Mouse (Mus musculus): Measurements from ENCODE around the gene Ankrd52. TPM values are rescaled to one million over a fixed set of nuclear protein-coding genes. Genes with fewer than 3 reads are reported as not detected.
A peak's percentile ranks its signal among the peaks of the same experiment; 100 is the strongest.

Gene Ankrd52
- total and polyA plus RNA-seq, 3 experiments = 48.3 to 59.3 (median 53.1) TPM

DNA sequence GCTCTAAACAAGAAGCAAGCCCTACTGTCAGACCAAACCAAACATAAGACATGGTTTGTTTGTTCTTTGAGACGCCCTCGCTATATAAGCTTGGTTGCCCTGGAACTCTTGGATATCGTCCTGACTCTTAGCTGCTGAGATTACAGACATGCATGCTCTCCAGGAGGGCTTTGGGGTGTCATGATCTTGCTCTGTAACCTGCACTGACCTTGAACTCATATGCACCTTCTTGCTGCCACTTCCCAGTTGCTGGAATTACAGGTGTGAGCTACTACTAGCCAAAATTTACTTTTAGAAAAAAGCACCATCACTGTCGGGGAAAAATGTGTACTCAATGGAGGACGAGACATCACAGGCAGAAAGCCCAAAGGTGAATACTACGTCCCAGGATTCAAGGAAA lies 7.3 kb upstream of the Ankrd52 start:
- no peak for DNase-seq

DNA sequence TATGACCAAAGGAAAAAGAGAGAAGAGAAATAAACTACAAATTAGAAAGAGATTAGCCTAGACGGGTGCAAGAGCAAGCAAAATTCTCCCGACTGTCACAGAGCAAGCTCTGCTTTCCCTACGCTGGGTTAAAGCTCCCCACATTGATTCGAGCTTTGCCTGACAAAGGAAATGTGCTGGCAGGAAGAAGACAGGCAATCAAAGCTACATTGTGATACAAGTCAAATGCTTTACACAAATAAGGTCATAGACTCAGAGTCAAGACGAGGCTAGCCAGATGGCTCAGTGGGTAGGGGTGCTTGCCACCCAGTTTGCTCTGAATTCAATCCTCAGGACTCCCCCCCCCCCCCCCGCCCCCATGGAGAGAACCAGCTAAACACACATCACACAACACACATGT lies 6.9 kb upstream of the Ankrd52 start:
- no peak for DNase-seq

DNA sequence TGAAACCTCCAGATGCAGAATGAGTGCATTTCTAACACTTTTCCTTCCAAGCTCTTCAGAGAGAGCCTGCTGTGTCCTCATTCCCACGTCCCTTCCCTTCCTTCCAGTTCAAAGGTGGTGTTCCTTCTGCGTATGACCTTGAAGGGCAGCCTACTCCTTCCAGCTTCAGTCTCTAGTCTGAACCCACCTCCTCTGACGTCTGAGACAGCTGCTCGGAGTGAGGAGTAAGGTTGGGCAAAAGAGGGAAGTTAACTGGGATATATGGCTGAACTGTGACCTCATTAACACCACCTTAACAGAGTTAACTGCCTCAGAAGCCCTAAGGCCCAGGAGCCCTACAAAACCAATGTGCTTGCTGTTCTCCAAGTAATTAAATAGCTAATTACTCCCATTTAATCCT lies 6.3 kb upstream of the Ankrd52 start:
- DNase-seq = no peak

DNA sequence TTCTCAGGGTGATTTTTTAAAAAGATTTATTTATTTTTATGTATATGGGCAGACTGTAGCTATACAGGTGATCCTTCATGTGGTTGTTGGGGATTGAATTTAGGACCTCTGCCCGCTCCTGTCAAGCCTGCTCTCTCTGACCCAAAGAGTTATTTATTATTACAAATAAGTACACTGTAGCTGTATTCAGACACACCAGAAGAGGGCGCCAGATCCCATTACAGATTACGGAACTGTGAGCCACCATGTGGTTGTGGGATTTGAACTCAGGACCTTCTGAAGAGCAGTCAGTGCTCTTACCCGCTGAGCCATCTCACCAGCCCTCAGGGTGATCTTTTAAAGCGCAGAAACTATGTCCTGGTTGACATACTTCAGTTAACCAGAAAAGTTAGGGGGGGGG lies 4.8 kb upstream of the Ankrd52 start:
- DNase-seq = no peak

DNA sequence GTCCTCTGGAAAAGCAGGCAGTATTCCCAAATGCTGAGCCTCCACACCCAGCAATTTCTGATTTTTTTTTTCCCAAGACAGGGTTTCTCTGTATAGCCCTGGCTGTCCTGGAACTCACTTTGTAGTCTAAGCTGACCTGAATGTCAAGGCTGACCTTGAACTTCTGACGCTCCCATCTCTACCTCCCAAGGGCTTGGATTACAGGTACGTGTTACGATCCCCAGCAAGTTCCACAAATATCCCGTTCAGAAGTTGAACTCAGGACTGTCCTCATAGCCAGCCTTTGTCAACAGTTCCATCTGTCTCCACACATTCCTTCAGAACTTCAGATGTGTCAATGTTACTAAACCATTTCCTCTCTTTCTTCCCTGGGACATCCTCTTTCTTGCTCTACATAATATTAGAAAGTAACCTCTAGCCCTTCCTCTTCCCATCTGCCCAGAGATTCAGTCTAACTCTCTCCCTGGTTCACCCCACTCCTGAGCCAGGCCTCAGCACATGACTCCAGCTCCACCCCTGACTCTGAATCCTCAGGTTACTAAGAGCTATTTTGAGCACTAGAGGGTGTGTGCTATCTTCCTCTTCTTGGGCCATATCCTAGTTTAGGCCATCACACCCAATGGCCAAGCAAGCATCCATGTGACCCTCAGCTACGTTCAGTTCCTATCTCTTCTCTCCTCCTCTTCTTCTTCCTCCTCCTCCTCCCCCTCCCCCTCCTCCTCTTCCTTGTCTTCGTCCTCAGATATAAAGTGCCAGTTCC lies 3.7 kb upstream of the Ankrd52 start:
- DNase-seq = no peak

DNA sequence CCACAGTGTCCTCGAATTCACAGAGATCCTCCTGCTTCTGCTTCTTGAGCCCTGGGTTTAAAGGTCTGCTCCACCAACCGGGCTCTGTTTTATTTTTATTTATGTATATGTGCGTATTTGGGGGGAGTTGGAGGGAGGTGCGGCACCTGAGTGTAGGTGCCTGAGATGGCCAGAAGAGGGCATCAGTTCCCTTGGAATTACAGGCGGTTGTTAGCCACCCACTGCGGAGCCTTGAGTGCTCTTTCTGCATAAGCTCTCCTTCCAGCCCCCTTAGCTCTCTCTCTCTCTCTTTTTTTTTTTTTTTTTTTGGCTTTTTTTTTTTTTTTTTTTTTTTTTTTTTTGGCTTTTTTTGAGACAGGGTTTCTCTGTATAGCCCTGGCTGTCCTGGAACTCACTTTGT lies 2.5 kb upstream of the Ankrd52 start:
- no peak for DNase-seq

DNA sequence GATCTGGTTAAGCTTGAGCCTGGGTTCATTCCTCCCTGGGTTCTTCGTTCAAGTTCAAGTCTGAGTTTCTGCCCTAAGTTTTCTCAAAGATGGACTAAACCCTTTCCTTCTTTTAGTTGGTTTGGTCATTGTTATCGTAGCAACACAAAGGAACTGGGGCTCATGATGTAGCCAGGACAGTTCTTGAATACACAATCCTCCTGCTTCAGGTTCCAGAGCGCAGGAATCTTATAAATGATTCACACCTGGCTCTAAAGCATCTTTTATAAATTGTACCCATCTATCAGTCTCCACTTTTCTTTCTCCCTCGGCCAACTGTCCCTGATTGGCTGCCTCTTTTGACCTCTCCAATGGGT lies 838 bp upstream of the Ankrd52 start:
- DNase-seq = no peak

DNA sequence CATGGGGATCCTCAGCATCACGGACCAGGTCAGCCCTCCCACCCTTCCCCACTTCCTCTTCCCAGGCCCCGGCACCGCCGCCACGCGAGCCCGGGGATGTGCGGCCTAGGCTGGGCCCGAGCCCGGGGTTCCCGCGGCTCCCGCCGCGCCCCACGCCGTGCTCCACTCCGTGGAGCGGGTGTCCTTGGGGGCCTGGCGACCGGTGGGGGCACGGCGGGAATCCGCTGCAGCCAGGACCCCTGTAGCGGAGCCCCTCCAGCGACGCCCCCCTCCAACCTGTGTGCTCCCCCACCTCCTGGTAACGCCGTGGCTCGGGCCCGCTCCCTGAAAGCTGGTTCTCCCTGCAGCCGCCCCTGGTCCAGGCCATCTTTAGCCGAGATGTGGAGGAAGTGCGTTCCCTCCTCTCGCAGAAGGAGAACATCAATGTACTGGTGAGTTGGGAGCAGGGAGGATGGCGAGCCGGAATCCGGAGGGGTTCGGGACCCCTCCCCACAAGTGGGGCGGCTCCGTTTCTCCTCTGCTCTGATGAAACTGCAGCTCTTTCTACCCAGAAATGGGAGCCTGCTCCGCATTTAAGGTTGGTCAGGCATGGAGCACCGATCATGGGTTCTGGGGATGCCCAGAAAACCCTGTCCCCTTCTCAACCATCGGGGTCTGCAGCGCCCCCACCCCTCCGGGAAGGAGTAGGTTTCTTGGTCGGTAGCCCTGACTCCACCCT lies 466 bp downstream of the Ankrd52 start:
- DNase-seq = no peak

DNA sequence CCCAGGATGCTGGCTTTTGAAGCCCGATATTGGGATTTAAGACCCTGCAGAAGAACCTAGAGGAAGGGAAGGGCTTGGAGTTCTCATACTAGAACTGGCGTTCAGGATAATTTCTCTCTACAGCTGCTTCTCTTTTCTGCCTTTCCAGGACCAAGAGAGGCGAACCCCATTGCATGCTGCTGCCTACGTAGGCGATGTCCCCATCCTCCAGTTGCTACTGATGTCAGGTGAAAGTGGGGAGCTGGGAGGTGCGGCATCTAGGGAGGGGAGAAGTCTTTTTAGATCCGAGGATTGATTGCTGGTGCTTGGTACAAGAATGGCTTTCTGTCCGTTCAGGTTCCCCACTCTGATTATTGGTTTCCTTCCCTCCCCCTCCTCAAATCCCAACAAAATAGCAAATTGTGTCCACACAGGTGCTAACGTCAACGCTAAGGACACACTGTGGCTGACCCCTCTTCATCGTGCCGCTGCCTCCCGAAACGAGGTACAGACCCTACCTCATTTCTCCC lies 1.1 kb downstream of the Ankrd52 start:
- no peak for DNase-seq

DNA sequence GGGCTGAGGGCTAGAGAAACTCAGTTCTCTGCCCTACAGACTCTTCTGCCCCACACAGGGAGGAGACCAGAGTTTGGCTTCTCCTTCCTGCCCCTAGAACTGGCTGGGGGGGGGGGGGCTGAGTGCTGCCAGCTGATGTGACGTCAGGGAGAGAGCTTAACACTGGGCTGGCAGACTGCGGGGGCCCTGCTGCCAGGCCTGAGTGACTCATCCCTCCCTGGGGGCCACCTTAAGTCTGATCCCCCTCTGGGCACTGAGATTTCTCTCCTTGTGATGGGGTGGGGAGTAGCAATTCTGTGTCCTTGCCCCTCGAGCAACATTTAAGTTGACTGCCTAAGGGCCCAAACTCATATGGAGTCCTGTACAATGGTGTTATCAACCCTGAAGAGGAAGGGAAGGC lies 1.5 kb downstream of the Ankrd52 start:
- peak; percentile 65 for DNase-seq

DNA sequence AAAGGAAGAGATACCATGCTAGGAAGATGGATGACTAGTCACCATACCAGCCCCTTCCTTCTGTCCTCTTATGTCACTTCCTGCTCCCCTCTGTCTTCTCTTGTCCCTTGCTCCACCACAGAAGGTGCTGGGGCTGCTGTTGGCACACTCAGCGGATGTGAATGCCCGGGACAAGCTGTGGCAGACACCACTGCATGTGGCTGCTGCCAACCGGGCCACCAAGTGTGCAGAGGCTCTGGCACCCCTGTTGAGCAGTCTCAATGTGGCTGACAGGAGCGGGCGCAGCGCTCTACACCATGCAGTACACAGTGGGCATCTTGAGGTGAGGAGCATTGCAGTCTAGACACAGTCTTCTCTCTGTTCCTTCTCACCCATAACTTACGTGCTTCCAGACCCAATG lies 2.3 kb downstream of the Ankrd52 start:
- DNase-seq = no peak

DNA sequence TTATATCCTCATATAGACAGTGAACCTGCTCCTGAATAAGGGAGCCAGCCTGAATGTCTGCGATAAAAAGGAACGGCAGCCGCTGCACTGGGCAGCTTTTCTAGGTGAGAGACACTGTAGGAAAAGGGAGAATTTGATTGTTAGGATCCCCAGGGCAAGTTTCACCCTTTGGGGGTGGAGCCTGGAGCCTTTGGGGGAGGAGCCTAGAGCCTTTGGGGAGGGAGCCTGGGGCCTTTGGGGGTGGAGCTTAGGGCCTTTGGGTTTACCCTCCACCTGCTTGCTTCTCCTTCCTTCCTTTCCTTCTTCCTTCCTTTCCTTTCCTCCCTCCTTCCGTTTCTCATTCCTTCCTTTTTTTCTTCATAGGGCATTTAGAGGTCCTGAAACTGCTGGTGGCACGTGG lies 3.6 kb downstream of the Ankrd52 start:
- no peak for DNase-seq

DNA sequence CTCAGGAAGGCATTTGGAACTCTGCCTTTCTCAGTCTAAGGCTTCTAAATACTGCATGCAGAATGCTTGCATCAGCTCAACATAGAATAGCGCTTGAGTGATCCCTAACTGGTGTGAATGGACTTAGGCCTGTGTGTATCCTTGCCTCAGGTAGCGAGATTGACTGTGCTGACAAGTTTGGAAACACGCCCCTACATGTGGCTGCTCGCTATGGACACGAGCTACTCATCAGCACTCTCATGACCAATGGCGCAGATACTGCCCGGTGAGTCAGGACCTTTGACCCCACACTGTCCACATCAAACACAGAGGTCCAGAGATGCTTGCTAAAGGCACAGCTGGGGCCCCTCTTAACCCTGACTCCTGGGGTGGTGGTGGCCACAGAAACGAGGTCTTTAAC lies 5.6 kb downstream of the Ankrd52 start:
- DNase-seq = no peak

DNA sequence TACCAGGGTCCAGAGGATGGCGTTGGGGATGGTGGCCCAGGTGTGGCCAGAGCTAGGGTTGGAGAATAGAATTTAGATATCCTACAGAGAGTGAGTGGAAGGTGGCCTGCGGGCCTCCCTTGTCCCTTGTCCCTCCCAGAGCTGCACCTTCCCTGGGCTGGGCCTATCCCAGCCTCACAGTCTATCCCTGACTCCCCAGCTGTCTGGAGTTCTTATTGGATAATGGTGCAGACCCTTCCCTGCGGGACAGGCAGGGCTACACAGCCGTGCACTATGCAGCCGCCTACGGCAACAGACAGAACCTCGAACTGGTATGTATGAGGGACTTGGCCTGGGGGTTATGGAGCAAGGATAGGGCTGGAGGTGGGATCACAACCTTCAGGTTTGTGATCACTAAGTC lies 9.0 kb downstream of the Ankrd52 start:
- DNase-seq = no peak

DNA sequence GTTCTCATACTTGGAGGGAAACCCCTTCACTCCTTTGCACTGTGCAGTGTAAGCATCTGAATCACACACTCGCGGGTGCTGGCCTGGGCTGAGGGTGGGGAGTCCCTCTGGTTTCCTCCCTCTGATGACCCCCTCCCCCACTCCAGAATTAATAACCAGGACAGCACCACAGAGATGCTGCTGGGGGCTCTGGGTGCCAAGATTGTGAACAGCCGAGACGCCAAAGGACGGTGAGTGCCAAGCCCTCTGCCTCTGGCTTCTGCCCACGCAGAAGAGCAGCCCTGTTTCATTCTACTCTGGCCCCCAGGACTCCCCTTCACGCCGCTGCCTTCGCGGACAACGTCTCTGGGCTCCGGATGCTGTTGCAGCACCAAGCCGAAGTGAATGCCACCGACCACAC lies 12.0 kb downstream of the Ankrd52 start:
- DNase-seq = no peak

DNA sequence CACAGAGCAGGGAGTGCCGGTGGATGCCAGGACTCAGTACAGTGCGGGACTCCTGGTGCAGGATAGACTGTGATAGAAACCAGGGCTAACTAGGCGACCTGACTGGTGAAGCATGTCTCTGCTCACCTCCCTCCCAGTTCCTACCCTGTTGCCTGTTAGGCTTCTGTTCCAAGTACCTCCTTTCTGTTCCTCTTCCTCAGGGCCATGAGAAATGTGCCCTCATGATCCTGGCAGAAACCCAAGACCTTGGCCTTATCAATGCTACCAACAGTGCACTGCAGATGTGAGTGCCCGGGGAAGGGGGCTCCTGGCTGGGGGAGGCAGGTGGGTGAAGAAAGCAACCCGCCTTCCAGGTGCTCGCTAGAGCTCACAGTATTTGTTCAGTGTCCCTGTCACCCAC lies 12.7 kb downstream of the Ankrd52 start:
- DNase-seq = peak; percentile 89

DNA sequence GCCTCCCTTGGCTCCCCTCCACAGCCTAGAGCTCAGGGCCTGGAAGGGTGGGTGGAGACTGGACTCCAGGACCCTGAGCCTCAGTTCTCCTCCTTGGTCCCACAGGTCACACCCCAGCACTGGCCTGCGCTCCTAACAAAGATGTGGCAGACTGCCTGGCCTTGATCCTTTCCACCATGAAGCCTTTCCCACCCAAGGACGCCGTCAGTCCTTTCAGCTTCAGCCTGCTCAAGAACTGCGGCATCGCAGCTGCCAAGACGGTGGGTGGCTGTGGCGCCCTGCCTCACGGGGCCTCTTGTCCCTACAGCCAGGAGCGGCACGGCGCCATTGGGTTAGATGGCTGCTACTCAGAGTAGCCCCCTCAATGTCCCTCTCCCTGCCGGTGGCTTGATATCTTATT lies 13.5 kb downstream of the Ankrd52 start:
- peak; percentile 77 for DNase-seq

DNA sequence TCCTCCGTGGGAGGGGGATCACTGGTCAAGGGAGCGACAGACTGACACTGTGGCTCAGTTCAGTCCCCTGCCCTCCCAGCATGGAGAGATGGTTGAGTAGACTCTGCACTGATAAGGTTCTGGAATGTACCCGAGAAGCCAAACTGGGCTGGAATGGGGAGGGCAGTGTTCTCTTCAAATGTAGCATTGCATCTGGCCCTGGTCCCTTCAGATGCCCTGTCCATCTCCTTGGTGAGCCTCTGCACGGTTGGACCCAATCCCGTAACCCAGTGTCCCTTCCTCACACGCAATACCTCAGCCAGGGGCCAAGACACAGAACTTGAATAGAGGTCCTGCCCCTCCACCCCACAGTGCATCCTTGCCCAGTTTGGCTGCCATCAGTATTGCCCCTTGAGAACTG lies 14.9 kb downstream of the Ankrd52 start:
- no peak for DNase-seq

DNA sequence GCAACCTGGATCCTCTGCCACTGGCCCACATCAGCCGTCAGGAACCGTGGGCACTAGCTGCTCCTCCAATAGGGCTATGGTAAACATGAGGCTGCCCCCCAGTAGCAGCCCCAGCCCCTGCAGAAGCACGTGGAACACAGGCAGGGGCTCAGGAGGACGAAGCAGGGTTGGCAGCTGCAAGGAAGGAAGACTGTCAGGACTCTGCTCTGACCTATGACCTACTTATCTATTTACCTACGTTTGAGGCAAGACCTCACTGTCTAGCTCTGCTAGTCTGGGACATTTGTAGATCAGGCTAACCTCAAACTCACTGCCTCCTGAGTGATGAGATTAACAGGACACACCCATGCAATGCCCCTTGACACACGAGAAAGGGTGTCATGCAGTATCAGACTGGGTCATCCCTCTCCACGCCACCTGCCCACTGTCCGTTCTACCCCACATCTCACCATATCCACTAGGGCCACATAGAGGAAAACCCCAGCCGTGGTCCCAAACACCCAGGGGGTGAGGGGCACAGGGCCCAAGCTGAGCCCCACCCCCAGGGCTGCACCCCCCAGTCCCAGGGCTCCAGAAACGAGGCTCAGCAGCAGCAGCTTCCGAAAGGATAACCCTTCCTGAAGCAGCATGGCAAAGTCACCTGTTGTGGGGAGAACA lies 19.2 kb downstream of the Ankrd52 start:
- no peak for DNase-seq

DNA sequence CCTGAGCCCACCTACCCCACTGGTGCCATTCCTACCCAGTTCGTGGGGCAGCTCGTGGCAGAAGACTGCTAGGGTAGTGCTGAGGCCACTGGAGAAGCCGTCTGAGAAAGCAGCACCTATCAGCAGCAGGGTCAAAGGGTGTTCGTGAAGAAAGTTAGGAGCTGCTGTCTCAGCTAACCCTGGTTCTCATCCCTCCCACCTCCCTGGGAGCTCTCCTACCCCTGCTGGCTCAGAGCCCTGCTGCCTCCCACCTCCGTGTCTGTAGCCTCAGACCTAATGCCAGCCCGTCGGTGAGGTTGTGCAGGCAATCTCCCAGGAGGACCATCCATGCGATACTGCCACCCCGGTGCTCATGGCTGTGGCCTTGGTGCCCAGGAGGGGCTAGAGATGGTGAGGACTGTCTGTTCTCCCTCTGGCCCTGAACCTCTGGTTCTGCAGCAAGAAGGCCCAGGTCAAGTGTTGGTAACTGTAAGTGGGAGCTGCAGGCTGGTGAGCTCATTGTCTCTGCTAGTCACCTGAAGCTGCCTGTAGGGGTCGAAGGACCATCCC lies 19.9 kb downstream of the Ankrd52 start:
- no peak for DNase-seq

DNA sequence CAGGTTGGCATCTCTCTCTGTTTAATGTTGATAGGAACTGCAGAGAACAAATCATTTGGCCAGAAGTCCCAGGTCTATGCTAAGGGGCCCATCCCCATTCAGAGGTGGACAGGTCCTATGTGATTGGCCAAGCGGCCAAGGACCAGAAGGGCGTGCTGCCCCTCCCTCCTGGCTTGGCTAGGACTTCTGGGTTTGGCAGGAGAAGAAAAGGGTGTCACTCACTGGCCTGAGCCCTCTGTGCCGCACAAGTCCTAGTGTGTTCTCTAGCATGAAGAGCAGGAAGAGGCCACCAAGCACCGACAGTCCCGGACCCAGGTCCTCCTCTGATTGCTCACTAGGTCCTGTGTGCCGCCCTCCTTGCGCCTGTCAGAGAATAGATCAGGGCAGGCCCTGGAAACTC lies 20.6 kb downstream of the Ankrd52 start:
- peak; percentile 60 for DNase-seq

DNA sequence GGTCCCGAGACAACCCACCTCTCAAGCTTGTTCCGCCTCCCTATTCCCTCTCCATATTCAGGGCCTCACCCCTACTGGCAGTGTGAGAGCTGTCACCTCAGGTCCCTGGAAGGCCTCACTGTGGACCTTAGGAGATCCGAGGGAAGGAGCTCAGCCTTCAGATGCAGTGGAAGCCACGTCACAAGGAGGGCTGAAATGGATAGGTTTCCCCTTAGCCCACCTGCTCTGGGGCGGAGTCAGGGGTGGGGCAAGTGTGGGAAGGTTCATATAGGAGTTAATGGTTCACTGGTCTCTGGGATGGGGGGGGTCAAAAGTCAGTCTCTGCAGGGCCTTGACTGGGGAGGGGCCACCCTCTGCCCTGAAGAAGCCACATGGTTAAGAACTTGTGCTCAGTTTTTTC lies 23.4 kb downstream of the Ankrd52 start:
- no peak for DNase-seq

DNA sequence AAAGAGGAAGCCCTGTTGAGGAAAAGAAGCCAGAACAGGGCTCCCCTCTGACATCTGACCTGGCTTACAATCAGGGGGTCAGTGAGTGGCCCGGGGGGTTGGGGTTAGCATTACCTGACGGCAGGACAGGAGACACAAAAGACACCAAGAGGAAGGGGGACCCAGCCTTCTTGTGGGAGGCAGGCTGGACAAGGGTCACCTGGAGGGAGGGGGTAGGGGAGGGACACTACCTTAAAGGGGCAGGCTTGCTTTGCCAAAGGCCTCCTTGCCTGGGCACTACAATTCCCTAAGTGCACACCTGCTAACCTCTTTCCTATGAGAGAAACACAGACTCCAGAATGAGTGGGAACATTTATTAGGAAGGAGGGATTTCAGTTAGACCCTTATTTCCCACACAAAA lies 24.1 kb downstream of the Ankrd52 start, which contains the start of gene Slc39a5:
Gene Slc39a5, minus strand, starts transcription at position 174 of the 400 bp plus-strand sequence.
- DNase-seq = no peak
